Mouse (Mus musculus) embryonic stem cell, embryonic (primary cell): ENCODE measurements around the gene Gm10260.

Source experiments
- CTCF ChIA-PET, 4 experiments: fragments of 300-600 bp in 2 of 4; fragments of 350-600 bp in 2 of 4; sonication (Branson Sonifier 250); formaldehyde crosslinking; loops; one replicate each; lab custom pipeline; 2022; ENCODE audit warnings: inconsistent platforms in 2 of 4; lab: Charles Lee
- POLR2A ChIA-PET, 4 experiments: fragments of 300-600 bp in 2 of 4; fragments of 350-600 bp in 2 of 4; sonication (Branson Sonifier 250); formaldehyde crosslinking; loops; one replicate each; lab custom pipeline; 2022; ENCODE audit warnings: antibody characterized with exemption in 4 of 4, inconsistent platforms in 1 of 4; lab: Charles Lee

Gene Gm10260

GRCm38 (mm10) chr13:97760532-97760931 lies at the start of gene Gm10260:
Gene Gm10260 (minus strand): TSS chr13:97760632.
- ChIA-PET POLR2A (no interaction called here), CTCF (interaction anchor here in 1 of 4 experiments (0.5 kb wide), 1 partner anchor 10 kb away, joined by 5 read pairs; no protein-coding TSS in a partner anchor)

GRCm38 (mm10) chr13:97809828-97810227 lies 49.4 kb upstream of the Gm10260 start:
- POLR2A ChIA-PET = interaction anchor here in 2 of 4 experiments (1.0 to 2.4 kb wide), 3 partner anchors 10 to 569 kb away, joined by 3 to 19 read pairs (median 5); partner anchors contain the start of gene Enc1 (in 1 of the 2)
- CTCF ChIA-PET = no interaction called here

- POLR2A ChIA-PET = interaction anchor here in 3 of 4 experiments (0.5 to 4.5 kb wide), 19 partner anchors 8 to 566 kb away, joined by 3 to 49 read pairs (median 4); partner anchors contain the start of gene Enc1 (in 1 of the 3)
- CTCF ChIA-PET = no interaction called here
Measured at GRCm38 (mm10) chr13:97805907-97806306, 45.5 kb upstream of the Gm10260 start.

GRCm38 (mm10) chr13:97802386-97802785 lies 42.0 kb upstream of the Gm10260 start:
- ChIA-PET POLR2A (interaction anchor here (0.8 to 3.0 kb wide), 8 partner anchors 9 to 23 kb away, joined by 3 to 21 read pairs (median 6); no protein-coding TSS in a partner anchor), CTCF (no interaction called here)

- ChIA-PET CTCF (no interaction called here), POLR2A (interaction anchor here in 2 of 4 experiments (0.5 to 1.4 kb wide), 4 partner anchors 23 to 362 kb away, joined by 4 to 8 read pairs (median 5); no protein-coding TSS in a partner anchor)
Measured at GRCm38 (mm10) chr13:97797462-97797861, 37.0 kb upstream of the Gm10260 start.

- CTCF ChIA-PET = no interaction called here
- POLR2A ChIA-PET = interaction anchor here in 1 of 4 experiments (1.3 kb wide), 1 partner anchor 25 kb away, joined by 3 read pairs; no protein-coding TSS in a partner anchor
Measured at GRCm38 (mm10) chr13:97794780-97795179, 34.3 kb upstream of the Gm10260 start.

GRCm38 (mm10) chr13:97793932-97794331 lies 33.5 kb upstream of the Gm10260 start:
- CTCF ChIA-PET = no interaction called here

GRCm38 (mm10) chr13:97791664-97792063 lies 31.2 kb upstream of the Gm10260 start:
- ChIA-PET POLR2A (no interaction called here), CTCF (no interaction called here)

More at GRCm38 (mm10) chr13:97793932-97794331, 33.5 kb upstream of the Gm10260 start:
- POLR2A ChIA-PET = interaction anchor here in 2 of 4 experiments (0.5 to 1.3 kb wide), 2 partner anchors 13 to 26 kb away, joined by 3 to 4 read pairs; no protein-coding TSS in a partner anchor

- CTCF ChIA-PET = interaction anchor here in 1 of 4 experiments (0.7 kb wide), 1 partner anchor 272 kb away, joined by 3 read pairs; no protein-coding TSS in a partner anchor
Measured at GRCm38 (mm10) chr13:97789782-97790450, 29.5 kb upstream of the Gm10260 start.

GRCm38 (mm10) chr13:97785167-97785835 lies 24.9 kb upstream of the Gm10260 start:
- CTCF ChIA-PET = no interaction called here
- POLR2A ChIA-PET = no interaction called here

More at GRCm38 (mm10) chr13:97789782-97790450, 29.5 kb upstream of the Gm10260 start:
- POLR2A ChIA-PET = interaction anchor here in 1 of 4 experiments (0.8 to 1.1 kb wide), 2 partner anchors 11 to 29 kb away, joined by 3 read pairs; no protein-coding TSS in a partner anchor

GRCm38 (mm10) chr13:97783423-97784143 lies 23.2 kb upstream of the Gm10260 start:
- POLR2A ChIA-PET = interaction anchor here in 3 of 4 experiments (0.9 to 1.5 kb wide), 3 partner anchors 18 to 37 kb away, joined by 3 read pairs; no protein-coding TSS in a partner anchor

GRCm38 (mm10) chr13:97782063-97782462 lies 21.6 kb upstream of the Gm10260 start:
- CTCF ChIA-PET = no interaction called here
- POLR2A ChIA-PET = interaction anchor here in 2 of 4 experiments (1.3 to 1.9 kb wide), 2 partner anchors 12 to 39 kb away, joined by 5 to 8 read pairs; no protein-coding TSS in a partner anchor

More at GRCm38 (mm10) chr13:97783423-97784143, 23.2 kb upstream of the Gm10260 start:
- CTCF ChIA-PET = no interaction called here

- CTCF ChIA-PET = no interaction called here
Measured at GRCm38 (mm10) chr13:97781637-97782036, 21.2 kb upstream of the Gm10260 start.

GRCm38 (mm10) chr13:97780556-97780955 lies 20.1 kb upstream of the Gm10260 start:
- CTCF ChIA-PET = no interaction called here
- POLR2A ChIA-PET = interaction anchor here in 2 of 4 experiments (1.3 to 1.9 kb wide), 2 partner anchors 10 to 40 kb away, joined by 5 to 8 read pairs; no protein-coding TSS in a partner anchor

More at GRCm38 (mm10) chr13:97781637-97782036, 21.2 kb upstream of the Gm10260 start:
- POLR2A ChIA-PET = interaction anchor here in 2 of 4 experiments (1.3 to 1.9 kb wide), 2 partner anchors 11 to 39 kb away, joined by 5 to 8 read pairs; no protein-coding TSS in a partner anchor

- ChIA-PET CTCF (no interaction called here), POLR2A (interaction anchor here in 1 of 4 experiments (0.7 kb wide), 1 partner anchor 939 kb away, joined by 13 read pairs; no protein-coding TSS in a partner anchor)
Measured at GRCm38 (mm10) chr13:97779657-97780445, 19.4 kb upstream of the Gm10260 start.

GRCm38 (mm10) chr13:97778698-97779194 lies 18.3 kb upstream of the Gm10260 start:
- ChIA-PET CTCF (no interaction called here), POLR2A (interaction anchor here in 1 of 4 experiments (0.7 kb wide), 1 partner anchor 100 kb away, joined by 3 read pairs; no protein-coding TSS in a partner anchor)

GRCm38 (mm10) chr13:97777667-97778066 lies 17.2 kb upstream of the Gm10260 start:
- ChIA-PET POLR2A (no interaction called here), CTCF (no interaction called here)
